Mouse (Mus musculus): Measurements from ENCODE around the gene Sgca. TPM values are rescaled to one million over a fixed set of nuclear protein-coding genes. Genes with fewer than 3 reads are reported as not detected.
A peak's percentile ranks its signal among the peaks of the same experiment; 100 is the strongest.

The Sgca gene
- polyA plus RNA-seq, 1 experiment from 2014 or later = 0.28 TPM

DNA sequence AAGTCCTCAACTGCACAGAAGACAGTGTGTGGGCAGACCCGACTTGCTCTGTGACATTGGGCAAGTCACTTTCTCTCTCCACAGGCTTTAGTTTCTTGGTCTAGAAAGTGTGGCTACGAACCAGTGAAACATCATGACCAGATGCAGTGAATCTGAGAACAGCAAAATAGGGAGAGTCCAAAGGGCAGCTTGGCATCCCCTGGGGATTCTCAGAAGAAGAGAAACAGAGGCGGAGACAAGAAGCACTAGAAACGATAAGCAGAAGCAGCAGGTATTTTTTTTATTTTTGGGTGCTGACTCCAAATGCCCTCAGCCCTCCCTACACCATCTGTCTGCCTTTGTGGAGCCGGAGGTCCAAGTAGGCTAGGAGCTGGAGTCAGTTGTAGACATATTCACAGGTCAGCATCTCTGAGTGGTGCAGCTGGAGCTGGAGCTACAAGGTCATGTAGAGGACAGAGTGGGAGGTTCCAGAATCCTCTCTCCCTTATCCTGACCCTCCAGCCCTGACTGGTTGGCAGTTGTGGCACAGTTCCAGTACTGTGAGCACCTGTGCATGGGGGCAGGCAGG, 13.5 kb downstream of the Sgca start:
- DNase-seq (no peak), ATAC-seq (ENCODE audit: low read depth) (no peak)
- Histone ChIP-seq H3K4me2 (no peak overlapping the region), H3K27me3 (peaks cover 16% of the 10 kb centered on the region; the same call in 1 of the 2 replicates), H3K4me3 (replicated peaks) (no peak overlapping the region), H3K36me3 (no peaks in the 10 kb centered on the region), H3K4me1 (replicated peaks) (peaks cover 7% of the 10 kb centered on the region), H3K27ac (no peak overlapping the region), H3K9ac (no peak overlapping the region), H3K9me3 (replicated peaks) (no peaks in the 10 kb centered on the region)
- WGBS (ENCODE audit: insufficient replicate concordance) = 62% methylated on average over 5 of the region's 5 CpGs

GRCm38 (mm10) chr11:94958065-94958858, 17.9 kb downstream of the Sgca start:
- no peak overlapping the region for H3K4me2 ChIP-seq
- DNase-seq = no peak
- ATAC-seq (ENCODE audit: low read depth) = no peak
- H3K4me3 ChIP-seq (replicated peaks) = no peak overlapping the region
- WGBS (ENCODE audit: insufficient replicate concordance) = 9% methylated on average over 8 of the region's 8 CpGs
- H3K9me3 ChIP-seq (replicated peaks) = no peaks in the 10 kb centered on the region
- H3K36me3 ChIP-seq = no peaks in the 10 kb centered on the region
- no peak overlapping the region for H3K27ac ChIP-seq
- H3K9ac ChIP-seq = no peak overlapping the region
- H3K27me3 ChIP-seq = peaks cover 18% of the 10 kb centered on the region
- peaks cover 7% of the 10 kb centered on the region for H3K4me1 ChIP-seq (replicated peaks)

- DNase-seq = no peak
- no peaks in the 10 kb centered on the region for H3K36me3 ChIP-seq
- ATAC-seq (ENCODE audit: low read depth) = no peak
- H3K27me3 ChIP-seq = peaks cover 13% of the 10 kb centered on the region
- H3K27ac ChIP-seq = no peak overlapping the region
- no peak overlapping the region for H3K4me2 ChIP-seq
- no peaks in the 10 kb centered on the region for H3K9me3 ChIP-seq (replicated peaks)
- WGBS (ENCODE audit: insufficient replicate concordance) = 59% methylated on average over 9 of the region's 9 CpGs
- H3K9ac ChIP-seq = no peak overlapping the region
- peaks cover 7% of the 10 kb centered on the region for H3K4me1 ChIP-seq (replicated peaks)
- H3K4me3 ChIP-seq (replicated peaks) = no peak overlapping the region
Observed at GRCm38 (mm10) chr11:94957693-94958064, 18.4 kb downstream of the Sgca start.

GRCm38 (mm10) chr11:94955103-94955502, 21.0 kb downstream of the Sgca start:
- Histone ChIP-seq H3K4me1 (replicated peaks) (peaks cover 7% of the 10 kb centered on the region), H3K27ac (no peak overlapping the region), H3K4me3 (replicated peaks) (no peak overlapping the region), H3K36me3 (no peaks in the 10 kb centered on the region), H3K9ac (no peak overlapping the region), H3K9me3 (replicated peaks) (no peaks in the 10 kb centered on the region), H3K4me2 (no peak overlapping the region), H3K27me3 (peaks cover 18% of the 10 kb centered on the region)
- no peak for ATAC-seq (ENCODE audit: low read depth)
- no peak for DNase-seq
- 67% methylated on average over 9 of the region's 9 CpGs for WGBS (ENCODE audit: insufficient replicate concordance)

DNA sequence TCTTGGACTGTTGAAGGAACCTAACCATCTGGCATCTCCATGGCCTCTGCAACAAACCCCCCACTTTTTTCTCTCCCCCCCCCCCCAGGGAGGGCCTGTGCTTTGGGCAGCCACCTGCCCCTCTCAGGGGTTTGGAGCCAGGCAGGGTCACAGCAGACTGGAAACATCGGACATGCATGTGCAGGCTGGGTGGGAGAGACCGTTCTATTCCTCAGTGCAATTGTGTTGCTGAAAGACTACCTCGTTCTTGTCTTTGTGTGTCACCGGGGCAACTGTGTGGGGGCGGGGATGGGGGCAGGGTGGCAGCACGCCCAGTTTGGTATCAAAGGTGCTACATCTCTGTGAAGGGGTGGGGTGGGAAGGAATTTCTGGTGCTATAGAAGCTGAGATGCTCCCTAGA, 24.0 kb downstream of the Sgca start:
- no peak overlapping the region for H3K4me3 ChIP-seq (replicated peaks)

DNA sequence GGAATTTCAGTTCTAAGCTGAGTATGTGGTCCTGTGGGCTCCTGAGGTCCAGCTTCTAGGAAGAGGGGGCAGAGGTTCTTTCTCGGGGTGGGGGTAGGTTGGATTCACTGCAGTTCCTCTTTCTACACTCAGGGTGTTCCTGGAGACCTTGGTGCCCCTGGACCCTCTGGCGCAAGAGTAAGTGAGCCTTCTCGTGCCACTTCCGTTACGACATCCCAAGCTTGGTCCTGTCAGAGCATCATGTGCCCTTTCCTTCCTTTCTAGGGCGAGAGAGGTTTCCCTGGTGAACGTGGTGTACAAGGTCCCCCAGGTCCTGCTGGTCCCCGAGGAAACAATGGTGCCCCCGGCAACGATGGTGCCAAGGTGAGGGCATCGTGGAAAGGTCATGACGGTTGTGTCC, 30.9 kb downstream of the Sgca start:
- H3K4me2 ChIP-seq = no peak overlapping the region
- no peak overlapping the region for H3K4me3 ChIP-seq (replicated peaks)
- no peaks in the 10 kb centered on the region for H3K9me3 ChIP-seq (replicated peaks)
- no peak for ATAC-seq (ENCODE audit: low read depth)
- H3K4me1 ChIP-seq (replicated peaks) = no peaks in the 10 kb centered on the region
- no peak for DNase-seq
- peak overlapping the region; percentile 45 for H3K27ac ChIP-seq
- H3K27me3 ChIP-seq = peaks cover 52% of the 10 kb centered on the region
- H3K36me3 ChIP-seq = no peaks in the 10 kb centered on the region
- WGBS (ENCODE audit: insufficient replicate concordance) = 62% methylated on average over 12 of the region's 12 CpGs
- H3K9ac ChIP-seq = no peak overlapping the region

More for the DNA sequence above, 24.0 kb downstream of the Sgca start:
- no peaks in the 10 kb centered on the region for H3K9me3 ChIP-seq (replicated peaks)
- H3K27me3 ChIP-seq = peaks cover 33% of the 10 kb centered on the region
- H3K4me2 ChIP-seq = no peak overlapping the region
- 15% methylated on average over 6 of the region's 6 CpGs for WGBS (ENCODE audit: insufficient replicate concordance)
- DNase-seq (no peak), ATAC-seq (ENCODE audit: low read depth) (no peak)
- H3K4me1 ChIP-seq (replicated peaks) = no peaks in the 10 kb centered on the region
- no peak overlapping the region for H3K27ac ChIP-seq
- H3K9ac ChIP-seq = no peak overlapping the region
- H3K36me3 ChIP-seq = no peaks in the 10 kb centered on the region

DNA sequence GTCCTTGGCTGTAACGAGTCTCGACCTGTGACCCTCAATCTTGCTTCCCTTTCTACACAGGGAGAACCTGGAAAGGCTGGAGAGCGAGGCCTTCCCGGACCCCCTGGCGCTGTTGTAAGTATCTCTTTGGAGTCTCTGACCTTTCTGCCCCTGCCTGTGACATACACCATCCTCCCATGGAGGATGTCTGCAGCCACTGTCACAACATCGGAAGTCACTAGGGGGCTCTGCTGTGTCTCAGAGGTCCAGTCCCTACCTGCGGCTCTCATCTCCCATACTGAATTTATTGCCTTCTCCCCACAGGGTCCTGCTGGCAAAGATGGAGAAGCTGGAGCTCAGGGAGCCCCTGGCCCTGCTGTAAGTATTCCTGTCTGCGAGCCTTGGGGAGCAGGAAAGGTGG, 31.8 kb downstream of the Sgca start:
- WGBS (ENCODE audit: insufficient replicate concordance) = 25% methylated on average over 8 of the region's 8 CpGs
- Histone ChIP-seq H3K4me1 (replicated peaks) (no peaks in the 10 kb centered on the region), H3K9me3 (replicated peaks) (no peaks in the 10 kb centered on the region), H3K4me2 (no peak overlapping the region), H3K27ac (peak overlapping the region; percentile 45; the same call in 1 of the 2 replicates), H3K9ac (no peak overlapping the region), H3K4me3 (replicated peaks) (no peak overlapping the region), H3K36me3 (no peaks in the 10 kb centered on the region), H3K27me3 (peaks cover 60% of the 10 kb centered on the region)
- DNase-seq (no peak), ATAC-seq (ENCODE audit: low read depth) (no peak; the same call in 1 of the 2 replicates)

- Histone ChIP-seq H3K27ac (peak overlapping the region; percentile 30; the same call in 1 of the 2 replicates), H3K9me3 (replicated peaks) (no peaks in the 10 kb centered on the region), H3K4me1 (replicated peaks) (0 out of 2 replicates have a peak, but pooled peaks cover 3% of the 10 kb centered on the region), H3K4me3 (replicated peaks) (no peak overlapping the region), H3K4me2 (no peak overlapping the region), H3K36me3 (no peaks in the 10 kb centered on the region), H3K27me3 (peaks cover 65% of the 10 kb centered on the region), H3K9ac (no peak overlapping the region)
- WGBS (ENCODE audit: insufficient replicate concordance) = 58% methylated on average over 15 of the region's 15 CpGs
- no peak for ATAC-seq (ENCODE audit: low read depth)
- no peak for DNase-seq
Observed at GRCm38 (mm10) chr11:94943054-94943453, 33.1 kb downstream of the Sgca start.

- H3K9me3 ChIP-seq (replicated peaks) = no peaks in the 10 kb centered on the region
- no peak overlapping the region for H3K4me3 ChIP-seq (replicated peaks)
- ATAC-seq (ENCODE audit: low read depth) (no peak), DNase-seq (peak; percentile 31)
- no peak overlapping the region for H3K9ac ChIP-seq
- H3K27me3 ChIP-seq = peaks cover 67% of the 10 kb centered on the region
- WGBS (ENCODE audit: insufficient replicate concordance) = 33% methylated on average over 13 of the region's 13 CpGs
- no peaks in the 10 kb centered on the region for H3K36me3 ChIP-seq
- peaks cover 8% of the 10 kb centered on the region for H3K4me1 ChIP-seq (replicated peaks)
- no peak overlapping the region for H3K4me2 ChIP-seq
- H3K27ac ChIP-seq = peak overlapping the region; percentile 30
Observed at GRCm38 (mm10) chr11:94942282-94943023, 33.7 kb downstream of the Sgca start.

GRCm38 (mm10) chr11:94941776-94942175, 34.4 kb downstream of the Sgca start:
- no peaks in the 10 kb centered on the region for H3K9me3 ChIP-seq (replicated peaks)
- no peak overlapping the region for H3K9ac ChIP-seq
- H3K27ac ChIP-seq = no peak overlapping the region
- 62% methylated on average over 8 of the region's 8 CpGs for WGBS (ENCODE audit: insufficient replicate concordance)
- no peak overlapping the region for H3K4me2 ChIP-seq
- no peaks in the 10 kb centered on the region for H3K36me3 ChIP-seq
- no peak overlapping the region for H3K4me3 ChIP-seq (replicated peaks)
- H3K4me1 ChIP-seq (replicated peaks) = peaks cover 12% of the 10 kb centered on the region
- ATAC-seq (ENCODE audit: low read depth) (no peak), DNase-seq (no peak)
- peaks cover 65% of the 10 kb centered on the region for H3K27me3 ChIP-seq

GRCm38 (mm10) chr11:94941121-94941520, 35.0 kb downstream of the Sgca start:
- H3K36me3 ChIP-seq = no peaks in the 10 kb centered on the region
- H3K27me3 ChIP-seq = peaks cover 70% of the 10 kb centered on the region
- H3K9me3 ChIP-seq (replicated peaks) = no peaks in the 10 kb centered on the region
- H3K4me1 ChIP-seq (replicated peaks) = peaks cover 12% of the 10 kb centered on the region
- 19% methylated on average over 9 of the region's 9 CpGs for WGBS (ENCODE audit: insufficient replicate concordance)
- H3K9ac ChIP-seq = no peak overlapping the region
- no peak for DNase-seq
- 0 out of 2 replicates have a peak overlapping the region, but pooled peaks have one; percentile 4 for H3K27ac ChIP-seq
- 0 out of 2 replicates have a peak overlapping the region, but pooled peaks have one; percentile 1 for H3K4me2 ChIP-seq
- no peak for ATAC-seq (ENCODE audit: low read depth)
- no peak overlapping the region for H3K4me3 ChIP-seq (replicated peaks)

All from liver, embryonic 13.5 days (tissue).